Mouse (Mus musculus) liver, embryonic 11.5 days (tissue): ENCODE data around the gene Abtb2. TPM values are rescaled to one million over a fixed set of nuclear protein-coding genes. Genes with fewer than 3 reads are reported as not detected.

ENCODE experiments used
- ATAC-seq: fragments of 200-750 bp; cut with Nextera tagmentation; replicated peaks from 2 replicates; pipeline ENCODE4 v1.8.0; 2017; ENCODE audit warnings: moderate number of reproducible peaks, mild to moderate bottlenecking, moderate TSS enrichment, moderate library complexity; ENCODE audit not compliant: low FRiP score
- DNase-seq: peaks from one replicate; pipeline ENCODE4 v3.0.0-alpha.2; 2017; ENCODE audit warnings: low spot score
- H3K27ac ChIP-seq: fragments of 300-500 bp; sonication (generic); 2 replicates; pipeline ENCODE4 v1.5.1; 2014; ENCODE audit warnings: mild to moderate bottlenecking, low read depth, low read length, control low read depth
- H3K27me3 ChIP-seq: fragments of 300-500 bp; sonication (generic); replicated peaks from 2 replicates; pipeline ENCODE4 v1.6.1; 2014; ENCODE audit warnings: low read length, mixed read lengths; ENCODE audit not compliant: control insufficient read depth, insufficient read depth
- H3K36me3 ChIP-seq: fragments of 300-500 bp; sonication (generic); 2 replicates; pipeline ENCODE4 v1.6.1; 2014; ENCODE audit warnings: mild to moderate bottlenecking, low read length, moderate library complexity, mixed read lengths; ENCODE audit not compliant: control insufficient read depth, insufficient read depth
- H3K4me1 ChIP-seq: fragments of 300-500 bp; sonication (generic); replicated peaks from 2 replicates; pipeline ENCODE4 v1.6.1; 2014; ENCODE audit warnings: low read length, mixed read lengths; ENCODE audit not compliant: control insufficient read depth, insufficient read depth
- H3K4me2 ChIP-seq: fragments of 300-500 bp; sonication (generic); 2 replicates; pipeline ENCODE4 v1.6.1; 2014; ENCODE audit warnings: mild to moderate bottlenecking, control low read depth, moderate library complexity
- H3K4me3 ChIP-seq: fragments of 300-500 bp; sonication (generic); 2 replicates; pipeline ENCODE4 v1.5.1; 2014; ENCODE audit warnings: low read depth, low read length, control low read depth
- H3K9ac ChIP-seq: fragments of 300-500 bp; sonication (generic); 2 replicates; pipeline ENCODE4 v1.6.1; 2014; ENCODE audit warnings: low read depth, low read length, control low read depth
- H3K9me3 ChIP-seq: fragments of 300-500 bp; sonication (generic); 2 replicates; pipeline ENCODE4 v1.6.1; 2016; ENCODE audit warnings: low read length, inconsistent platforms, mixed read lengths; ENCODE audit not compliant: control insufficient read depth
- WGBS: fragments of 180-500 bp; shearing (Covaris S2); extraction: QIAGEN DNeasy Blood & Tissue Kit; methylation state at CpG from one replicate; pipeline ENCODE4 v1.1.7; 2014; 5-methylcytosine and 5-hydroxymethylcytosine counted together
- polyA plus RNA-seq: library from polyadenylated mRNA; unstranded; fragments of >200 nt; fragmentation: Nextera tagmentation; extraction: Ambion mirVana; gene quantifications from 2 replicates; pipeline ENCODE4 v1.2.1, GENCODE M21; 2014

Gene Abtb2
- polyA plus RNA-seq, 1 experiment from 2014 or later: 4.6 TPM

- Histone ChIP-seq H3K27ac (no peak overlapping the region), H3K4me1 (peaks cover 2% of the 10 kb centered on the region; the same call in 1 of the 2 replicates), H3K9ac (no peak overlapping the region)
Measured at GRCm38 (mm10) chr2:103632926-103633250, 66.8 kb downstream of the Abtb2 start.

DNA sequence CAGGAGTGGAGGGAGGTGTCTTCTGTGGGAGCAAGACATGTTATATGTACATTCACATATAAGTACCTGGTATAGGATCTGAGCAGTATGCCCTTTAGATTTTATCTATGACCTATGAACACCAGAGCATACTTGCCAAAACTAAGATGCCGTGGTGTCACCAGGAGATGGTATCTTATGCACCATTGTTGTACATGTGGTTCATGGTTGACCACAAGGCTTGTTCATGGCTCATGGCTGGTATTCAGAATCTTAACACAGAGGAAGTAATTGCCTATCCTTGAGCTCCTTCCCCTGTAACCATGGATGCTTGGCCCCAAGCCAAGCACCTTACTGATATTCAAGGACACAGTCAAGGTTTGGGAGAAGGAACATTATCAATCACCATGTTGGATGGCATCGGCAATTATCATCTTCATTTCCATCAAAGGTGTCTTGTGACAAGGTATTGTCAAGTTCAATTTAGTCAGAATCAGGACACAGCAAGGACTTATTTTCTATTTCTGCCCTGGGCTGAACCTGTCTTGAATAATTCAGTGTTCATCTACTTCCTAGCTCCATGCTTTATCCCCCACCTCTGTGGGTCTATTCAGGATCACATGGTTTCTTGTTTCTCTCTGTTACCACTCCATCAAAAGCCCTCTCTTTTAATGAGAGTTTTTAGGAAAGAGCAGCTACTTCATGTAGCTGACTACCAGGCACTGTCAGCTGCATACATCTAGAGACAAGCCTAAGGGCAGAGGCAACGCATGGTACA lies 69.8 kb downstream of the Abtb2 start:
- Histone ChIP-seq H3K27ac (no peak overlapping the region), H3K9me3 (no peaks in the 10 kb centered on the region), H3K4me1 (peaks cover 9% of the 10 kb centered on the region), H3K9ac (no peak overlapping the region), H3K4me3 (no peak overlapping the region), H3K4me2 (no peak overlapping the region), H3K27me3 (no peaks in the 10 kb centered on the region), H3K36me3 (no peaks in the 10 kb centered on the region)
- DNase-seq: no peak
- WGBS: 81% methylated on average over 3 of the region's 3 CpGs
- no peak for ATAC-seq

More at GRCm38 (mm10) chr2:103632926-103633250, 66.8 kb downstream of the Abtb2 start:
- Histone ChIP-seq H3K27me3 (no peaks in the 10 kb centered on the region), H3K4me2 (no peak overlapping the region), H3K4me3 (no peak overlapping the region), H3K36me3 (no peaks in the 10 kb centered on the region), H3K9me3 (no peaks in the 10 kb centered on the region)
- no peak for DNase-seq
- WGBS: 66% methylated on average over 2 of the region's 2 CpGs
- no peak for ATAC-seq

DNA sequence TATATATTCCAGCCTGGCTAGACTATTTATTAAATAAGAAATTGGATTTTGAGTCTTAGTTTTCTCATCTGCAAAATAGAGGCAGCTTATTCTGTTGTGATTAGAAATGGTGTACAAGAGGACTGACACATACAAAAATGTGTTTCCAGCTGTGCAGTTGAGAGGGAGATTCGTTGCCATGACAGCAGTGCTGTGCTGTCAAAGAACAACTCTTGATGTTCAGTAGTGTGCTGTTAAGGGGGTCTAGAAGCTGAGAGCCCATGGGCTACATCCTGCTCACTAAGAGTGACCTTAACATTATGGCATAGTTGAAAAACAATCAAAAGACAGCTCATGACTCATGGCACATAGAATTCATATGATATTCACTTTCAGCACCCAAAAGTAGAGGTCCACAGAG lies 71.3 kb downstream of the Abtb2 start:
- DNase-seq (no peak), ATAC-seq (no peak)
- 71% methylated on average over 1 of the region's 1 CpGs for WGBS
- Histone ChIP-seq H3K4me2 (no peak overlapping the region), H3K4me3 (no peak overlapping the region), H3K4me1 (peaks cover 7% of the 10 kb centered on the region), H3K27me3 (no peaks in the 10 kb centered on the region; the same call in 1 of the 2 replicates), H3K27ac (no peak overlapping the region), H3K36me3 (no peaks in the 10 kb centered on the region), H3K9ac (no peak overlapping the region), H3K9me3 (no peaks in the 10 kb centered on the region)

DNA sequence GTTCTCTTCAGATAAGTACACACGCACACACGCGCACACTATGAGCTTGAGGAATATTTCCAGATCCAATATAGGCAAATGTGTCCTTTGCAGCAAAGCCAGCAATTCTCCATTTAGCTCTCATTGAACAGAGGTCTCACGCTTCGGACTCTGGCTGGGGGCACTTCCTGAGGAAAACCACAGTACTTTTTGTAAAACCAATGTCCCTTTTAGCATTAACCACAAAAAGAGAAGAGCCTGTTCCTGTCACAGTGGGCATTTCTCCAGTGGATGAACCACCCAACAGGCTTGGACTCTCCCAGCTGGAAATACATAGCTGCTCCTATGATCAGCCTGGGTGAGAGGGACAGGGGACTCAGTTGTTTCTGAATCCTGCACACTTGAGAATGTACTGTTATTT lies 71.8 kb downstream of the Abtb2 start:
- Histone ChIP-seq H3K4me1 (peaks cover 7% of the 10 kb centered on the region), H3K9me3 (no peaks in the 10 kb centered on the region), H3K4me2 (no peak overlapping the region), H3K36me3 (no peaks in the 10 kb centered on the region), H3K9ac (no peak overlapping the region), H3K4me3 (no peak overlapping the region), H3K27ac (no peak overlapping the region), H3K27me3 (no peaks in the 10 kb centered on the region; the same call in 1 of the 2 replicates)
- WGBS: 60% methylated on average over 5 of the region's 5 CpGs
- no peak for DNase-seq
- no peak for ATAC-seq

GRCm38 (mm10) chr2:103639701-103640100 lies 73.6 kb downstream of the Abtb2 start:
- H3K9me3 ChIP-seq: no peaks in the 10 kb centered on the region
- no peak overlapping the region for H3K27ac ChIP-seq
- WGBS: 33% methylated on average over 2 of the region's 2 CpGs
- H3K27me3 ChIP-seq: no peaks in the 10 kb centered on the region; the same call in 1 of the 2 replicates
- H3K4me3 ChIP-seq: no peak overlapping the region
- DNase-seq (no peak), ATAC-seq (no peak)
- no peaks in the 10 kb centered on the region for H3K36me3 ChIP-seq
- no peak overlapping the region for H3K9ac ChIP-seq
- peaks cover 7% of the 10 kb centered on the region for H3K4me1 ChIP-seq
- H3K4me2 ChIP-seq: no peak overlapping the region

DNA sequence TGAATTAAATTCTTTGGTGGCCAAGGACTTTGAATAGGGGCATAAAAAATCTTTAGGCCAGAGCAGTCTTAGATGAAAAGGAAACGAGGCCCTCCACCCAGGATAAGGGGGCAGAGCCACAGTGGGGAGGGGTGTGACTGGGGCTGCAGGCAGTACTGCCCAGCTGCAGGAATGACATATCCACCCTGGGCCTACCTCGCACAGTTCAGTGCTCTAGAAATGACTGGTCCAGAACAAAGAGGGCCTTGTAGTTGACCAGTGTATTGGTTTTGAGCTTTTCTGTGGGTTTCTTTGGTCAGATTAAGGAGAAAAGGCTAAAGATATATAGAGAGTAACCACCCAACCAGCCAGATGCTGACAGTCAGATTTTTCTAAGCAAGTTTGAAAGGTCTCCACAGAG lies 74.8 kb downstream of the Abtb2 start:
- Histone ChIP-seq H3K9me3 (no peaks in the 10 kb centered on the region), H3K4me1 (peaks cover 7% of the 10 kb centered on the region), H3K36me3 (no peaks in the 10 kb centered on the region), H3K27me3 (no peaks in the 10 kb centered on the region; the same call in 1 of the 2 replicates), H3K4me2 (no peak overlapping the region), H3K9ac (no peak overlapping the region), H3K4me3 (no peak overlapping the region), H3K27ac (no peak overlapping the region)
- ATAC-seq (no peak), DNase-seq (no peak)
- 52% methylated on average over 2 of the region's 2 CpGs for WGBS

DNA sequence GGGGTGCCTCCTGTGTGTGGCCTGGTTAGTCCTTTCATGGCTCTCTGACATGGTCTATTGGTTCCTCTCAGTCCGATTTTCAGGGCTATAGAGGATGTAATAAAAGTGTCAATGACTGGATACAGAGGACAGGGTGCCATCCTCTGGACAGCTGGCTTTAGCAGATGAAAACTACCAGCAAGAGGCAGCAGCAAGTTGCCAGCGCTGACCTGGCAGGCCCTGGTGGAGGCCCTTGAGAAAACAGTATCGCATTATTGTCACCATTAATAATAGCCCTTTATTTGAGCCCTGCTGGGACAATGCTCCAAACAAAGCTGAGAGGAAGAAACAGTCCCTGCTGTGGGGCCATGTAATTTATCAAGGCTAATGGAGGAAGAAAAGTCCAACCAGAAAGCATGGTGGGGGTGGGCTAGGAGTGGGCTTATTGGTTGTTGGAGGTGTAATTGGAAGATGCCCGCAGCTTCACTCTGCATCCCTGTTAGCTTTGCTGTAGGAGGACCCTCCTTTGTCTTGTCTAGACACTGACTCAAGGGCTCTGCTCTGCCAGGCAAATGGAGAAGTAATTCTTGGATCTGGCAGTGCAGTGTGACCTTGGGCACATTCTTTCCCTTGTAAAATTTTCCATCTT lies 77.6 kb downstream of the Abtb2 start:
- Histone ChIP-seq H3K4me2 (no peak overlapping the region), H3K4me1 (peaks cover 7% of the 10 kb centered on the region; the same call in 1 of the 2 replicates), H3K36me3 (no peaks in the 10 kb centered on the region), H3K27me3 (no peaks in the 10 kb centered on the region; the same call in 1 of the 2 replicates), H3K9ac (no peak overlapping the region), H3K4me3 (no peak overlapping the region), H3K9me3 (no peaks in the 10 kb centered on the region), H3K27ac (no peak overlapping the region)
- WGBS: 71% methylated on average over 4 of the region's 4 CpGs
- DNase-seq (no peak), ATAC-seq (no peak)

DNA sequence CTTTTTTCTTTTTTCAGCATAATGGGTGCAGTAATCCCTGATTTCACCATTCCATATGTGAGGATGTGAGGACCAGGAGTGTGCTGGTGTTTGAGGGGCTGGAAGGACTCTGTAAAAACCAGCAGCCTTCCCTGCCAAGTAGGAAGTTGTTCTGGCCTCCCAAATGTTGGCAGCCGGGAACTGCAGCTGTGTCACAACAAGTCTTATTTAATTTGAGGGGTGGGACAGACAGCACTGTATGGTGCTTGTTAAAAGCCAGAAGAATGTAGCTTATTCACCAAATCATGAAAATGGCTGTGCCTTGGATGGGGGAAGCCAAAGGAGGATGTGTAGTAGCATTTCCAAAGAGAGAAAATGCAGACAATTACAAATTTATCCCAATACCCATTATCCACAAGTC lies 78.3 kb downstream of the Abtb2 start:
- Histone ChIP-seq H3K27ac (no peak overlapping the region), H3K9me3 (no peaks in the 10 kb centered on the region), H3K4me3 (no peak overlapping the region), H3K4me2 (no peak overlapping the region), H3K36me3 (no peaks in the 10 kb centered on the region), H3K9ac (no peak overlapping the region), H3K27me3 (no peaks in the 10 kb centered on the region; the same call in 1 of the 2 replicates), H3K4me1 (peaks cover 3% of the 10 kb centered on the region; the same call in 1 of the 2 replicates)
- no peak for DNase-seq
- ATAC-seq: no peak
- WGBS: 59% methylated on average over 1 of the region's 1 CpGs
